Mouse (Mus musculus): ENCODE results near the gene Nelfe.
A peak's percentile ranks its signal among the peaks of the same experiment; 100 is the strongest.

Gene Nelfe

GRCm38 (mm10) chr17:34847192-34847591 is 3.0 kb upstream of the Nelfe start:
- DNase-seq (ENCODE audit: low read depth, low spot score): no peak

DNA sequence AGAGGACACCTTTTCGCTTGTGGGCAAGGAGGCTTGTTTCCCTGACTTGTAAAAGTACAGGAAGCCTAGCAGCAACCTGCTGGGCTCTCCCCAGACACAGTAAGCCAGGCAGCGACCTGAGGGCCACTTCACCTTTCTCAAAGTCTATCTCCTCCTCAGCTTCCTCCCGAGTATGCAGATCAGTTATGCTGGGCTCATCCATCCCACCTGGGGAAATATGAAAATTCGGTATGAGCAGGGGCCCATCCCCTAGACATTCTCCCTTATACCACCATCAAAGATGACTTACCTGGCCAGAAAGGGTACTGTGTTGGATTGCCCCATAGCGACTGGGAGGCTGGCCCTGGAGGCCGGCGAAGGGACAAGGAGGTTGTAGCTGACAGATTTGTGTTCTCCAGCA is 2.6 kb upstream of the Nelfe start:
- no peak for DNase-seq (ENCODE audit: low read depth, low spot score)

DNA sequence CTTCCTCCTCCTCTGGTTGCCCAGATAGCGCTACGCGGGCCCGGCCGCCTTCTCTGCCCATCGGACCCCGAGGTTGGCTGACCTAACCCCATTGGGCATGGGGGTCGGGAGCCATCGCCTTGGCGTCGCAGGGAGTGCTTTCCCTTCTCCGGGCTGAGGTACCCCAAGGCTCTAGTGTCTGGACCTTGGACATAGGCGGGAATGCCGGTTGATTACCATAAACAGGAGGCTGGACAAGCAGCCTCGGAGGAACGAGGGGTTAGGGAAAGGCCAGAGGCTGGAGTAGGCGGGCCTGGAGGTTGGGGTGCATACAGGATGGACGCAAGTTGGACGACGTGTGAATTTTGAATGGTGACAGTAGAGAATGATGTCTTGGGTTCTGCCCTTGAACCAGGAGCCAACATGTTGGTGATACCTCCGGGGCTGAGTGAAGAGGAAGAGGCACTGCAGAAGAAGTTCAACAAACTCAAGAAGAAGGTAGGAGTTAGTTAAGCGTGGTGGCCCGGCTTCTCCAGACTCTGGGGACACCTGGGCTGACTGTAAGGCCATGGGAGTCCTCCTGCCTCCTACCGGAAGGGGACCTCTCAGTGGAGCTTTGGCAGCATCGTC is 430 bp downstream of the Nelfe start:
- peak; percentile 41 for DNase-seq (ENCODE audit: low read depth, low spot score)

GRCm38 (mm10) chr17:34853511-34853910 is 3.3 kb downstream of the Nelfe start:
- no peak for DNase-seq (ENCODE audit: low read depth, low spot score)

DNA sequence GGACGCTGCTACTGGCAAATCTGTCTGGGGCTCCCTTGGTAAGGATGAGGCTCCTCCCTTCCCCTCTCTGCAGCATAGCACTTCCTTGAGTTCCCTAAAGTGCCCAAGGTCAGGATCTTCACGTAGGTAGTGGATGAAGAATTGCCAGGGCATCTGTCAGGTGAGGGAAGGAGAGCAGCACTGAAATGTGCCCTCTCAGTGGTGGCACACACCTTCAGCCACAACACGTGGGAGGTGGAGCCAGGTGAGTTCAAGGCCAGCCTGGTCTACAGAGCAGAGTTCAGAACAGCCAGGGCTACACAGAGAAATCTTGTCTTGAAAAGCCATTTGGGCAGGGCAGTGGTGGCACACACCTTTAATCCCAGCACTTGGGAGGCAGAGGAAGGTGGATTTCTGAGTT is 4.6 kb downstream of the Nelfe start:
- DNase-seq (ENCODE audit: low read depth, low spot score): no peak

DNA sequence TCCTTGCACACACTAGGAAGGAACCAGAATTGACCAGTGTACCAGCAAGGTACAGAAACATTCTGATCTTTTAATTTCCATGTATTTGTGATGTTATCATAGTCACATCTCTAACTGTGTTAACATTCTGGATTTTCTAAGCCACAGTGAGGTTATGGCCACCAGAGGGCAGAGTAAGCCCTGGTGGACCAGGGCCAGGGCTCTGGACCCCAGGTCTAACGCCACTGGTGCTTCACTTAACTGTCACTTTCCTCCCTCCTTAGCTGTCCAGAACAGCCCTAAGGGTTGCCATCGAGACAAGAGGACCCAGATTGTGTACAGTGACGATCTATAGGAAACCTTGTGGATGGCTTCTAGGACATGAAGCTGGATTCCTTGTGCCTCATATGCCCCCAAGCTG is 5.6 kb downstream of the Nelfe start:
- peak; percentile 73 for DNase-seq (ENCODE audit: low read depth, low spot score)

GRCm38 (mm10) chr17:34858670-34859069 is 8.5 kb downstream of the Nelfe start:
- no peak for DNase-seq (ENCODE audit: low read depth, low spot score)

GRCm38 (mm10) chr17:34860514-34860913 is 10.3 kb downstream of the Nelfe start:
- no peak for DNase-seq (ENCODE audit: low read depth, low spot score)

- no peak for DNase-seq (ENCODE audit: low read depth, low spot score)
Observed at GRCm38 (mm10) chr17:34861704-34862415, 11.7 kb downstream of the Nelfe start.

DNA sequence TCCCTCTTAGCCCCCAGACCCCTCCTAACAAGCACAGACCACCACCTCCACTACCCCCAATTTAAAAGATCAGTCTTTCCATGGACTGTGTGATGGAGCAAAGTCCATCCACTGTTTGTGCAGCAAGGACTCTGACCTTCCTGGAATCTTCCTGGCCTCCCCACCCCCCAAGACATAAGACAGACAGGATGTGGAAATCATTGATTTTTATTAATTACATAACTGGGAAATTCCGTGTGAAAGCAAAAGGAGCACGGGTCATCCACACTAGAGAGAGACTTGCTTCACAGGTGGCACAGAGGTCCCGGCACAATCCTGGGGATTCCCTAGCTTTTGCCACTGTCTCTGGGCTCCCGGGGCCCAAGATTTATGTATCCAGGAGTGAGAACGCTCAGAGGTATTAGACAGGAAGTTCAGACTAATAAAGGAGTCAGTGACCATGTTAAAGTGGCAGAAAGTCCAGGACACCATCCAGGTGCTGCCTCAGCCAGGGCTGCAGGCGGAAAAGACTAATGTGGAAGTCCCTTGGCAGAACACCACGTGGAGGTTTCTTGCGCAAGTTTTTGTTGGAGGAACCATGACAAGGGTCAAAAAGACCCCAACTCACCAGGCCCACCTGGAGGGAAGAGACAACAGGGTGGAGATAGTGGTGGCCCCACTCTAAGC is 12.4 kb downstream of the Nelfe start, which contains the start of gene Cfb:
Gene Cfb (minus strand): TSS at position 103 of the 666 bp plus-strand sequence.
- no peak for DNase-seq (ENCODE audit: low read depth, low spot score)

DNA sequence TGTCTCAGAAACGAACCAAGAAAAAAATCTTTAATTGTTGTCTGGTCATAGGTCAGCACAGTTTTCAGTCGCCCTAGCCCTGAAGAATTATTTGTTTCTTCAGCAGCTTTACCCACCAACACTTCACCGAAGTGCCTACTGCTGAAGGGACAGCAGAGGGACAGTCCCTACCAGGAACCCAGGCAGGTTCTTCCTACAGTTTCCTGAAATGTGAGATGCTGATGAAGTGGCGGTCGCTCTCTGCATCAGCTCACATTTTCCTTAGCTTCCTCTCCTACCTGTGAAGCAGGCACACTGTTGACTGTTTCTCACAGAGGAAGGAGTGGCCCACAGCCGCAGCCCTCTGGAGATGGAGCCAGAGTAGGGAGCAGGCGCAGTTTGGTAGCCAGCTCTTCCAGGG is 15.8 kb downstream of the Nelfe start:
- no peak for DNase-seq (ENCODE audit: low read depth, low spot score)

GRCm38 (mm10) chr17:34874321-34874720 is 24.1 kb downstream of the Nelfe start:
- no peak for DNase-seq (ENCODE audit: low read depth, low spot score)

DNA sequence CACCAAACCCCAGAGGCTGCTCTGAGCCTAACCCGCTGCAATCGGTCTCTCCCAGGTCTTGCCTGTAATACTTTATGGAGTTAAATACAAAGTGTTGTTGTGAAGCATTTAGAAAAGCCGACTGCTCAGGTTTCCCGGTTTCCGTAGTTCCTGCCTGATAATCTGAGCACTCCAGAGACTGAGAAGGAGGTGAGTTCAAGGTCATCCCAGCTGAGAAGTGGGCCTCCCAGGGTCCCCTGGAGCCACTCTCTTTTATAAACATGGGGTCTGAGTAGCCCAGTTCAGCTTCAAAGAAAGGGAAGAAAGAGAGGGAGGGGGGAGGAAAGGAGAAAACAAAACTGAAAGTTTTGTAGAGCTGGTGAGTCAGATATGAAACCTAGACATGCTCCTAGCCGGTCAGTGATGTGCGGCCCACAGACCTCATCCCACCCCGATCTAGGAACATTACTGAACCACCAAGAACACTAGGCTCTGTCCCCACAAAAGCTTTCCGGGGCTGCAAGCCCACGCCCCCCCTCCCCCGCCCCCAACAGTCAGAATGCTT is 29.2 kb downstream of the Nelfe start, which contains the start of gene Zbtb12:
Gene Zbtb12 (plus strand): TSS at position 148 of the 544 bp plus-strand sequence.
- peak; percentile 33 for DNase-seq (ENCODE audit: low read depth, low spot score)

GRCm38 (mm10) chr17:34881166-34881565 is 31.0 kb downstream of the Nelfe start:
- DNase-seq (ENCODE audit: low read depth, low spot score): peak; percentile 67

- DNase-seq (ENCODE audit: low read depth, low spot score): no peak
Observed at GRCm38 (mm10) chr17:34881683-34882310, 31.6 kb downstream of the Nelfe start, which contains the start of gene Gm20547. Gm20547 (minus strand) TSS chr17:34882042.

- DNase-seq (ENCODE audit: low read depth, low spot score): peak; percentile 48
Observed at GRCm38 (mm10) chr17:34883332-34883731, 33.1 kb downstream of the Nelfe start.

GRCm38 (mm10) chr17:34884704-34885103 is 34.5 kb downstream of the Nelfe start:
- DNase-seq (ENCODE audit: low read depth, low spot score): no peak

GRCm38 (mm10) chr17:34885615-34886014 is 35.4 kb downstream of the Nelfe start:
- DNase-seq (ENCODE audit: low read depth, low spot score): peak; percentile 82

- no peak for DNase-seq (ENCODE audit: low read depth, low spot score)
Observed at GRCm38 (mm10) chr17:34887942-34888341, 37.8 kb downstream of the Nelfe start.

DNA sequence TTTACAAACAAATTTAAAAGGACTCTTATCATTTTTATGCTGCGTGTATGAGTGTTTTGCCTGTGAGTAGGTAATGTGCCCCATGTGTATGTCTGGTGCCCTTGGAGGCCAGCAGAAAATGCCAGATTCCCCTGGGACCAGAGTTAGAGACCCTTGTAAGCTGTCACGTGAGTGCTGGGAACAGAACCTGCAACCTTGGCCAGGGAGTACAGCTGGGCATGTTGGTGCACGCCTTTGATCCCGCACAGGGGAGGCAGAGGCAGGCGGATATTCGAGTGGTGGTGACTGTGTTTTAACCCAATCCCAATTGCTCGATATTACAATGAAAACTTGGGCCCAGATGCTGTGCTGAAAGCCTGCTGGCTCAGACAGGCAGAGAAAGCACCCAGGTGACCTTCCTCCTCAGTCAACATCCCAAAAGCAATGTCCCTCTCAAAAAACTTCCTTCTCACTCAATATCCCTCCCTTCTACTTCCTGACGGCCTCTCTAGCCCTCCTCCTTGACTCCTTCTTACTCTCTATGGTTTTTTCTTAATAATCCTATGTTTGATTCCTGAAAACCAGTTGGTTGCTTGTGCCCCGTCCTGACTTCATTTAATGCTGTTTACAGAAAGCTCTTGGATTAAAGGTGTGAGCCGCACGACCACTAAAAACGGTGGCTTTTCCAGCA is 40.0 kb downstream of the Nelfe start:
- no peak for DNase-seq (ENCODE audit: low read depth, low spot score)

DNA sequence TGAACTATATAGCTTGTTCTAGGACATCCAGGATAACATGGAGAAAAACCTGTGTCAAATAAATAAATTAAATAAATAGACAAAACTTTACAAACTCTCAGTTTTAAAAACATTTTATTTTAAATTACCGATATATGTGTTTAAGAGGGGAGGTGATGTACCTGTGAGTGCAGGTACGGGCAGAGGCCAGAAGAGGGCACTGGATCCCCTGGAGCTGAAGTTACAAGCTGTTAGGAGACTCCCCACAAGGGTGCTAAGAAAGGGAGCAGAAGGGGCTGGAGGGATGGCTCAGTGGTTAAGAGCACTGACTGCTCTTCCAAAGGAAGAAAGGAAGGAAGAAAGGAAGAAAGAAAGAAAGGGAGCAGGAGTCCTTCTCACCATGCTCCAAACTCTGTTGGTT is 41.2 kb downstream of the Nelfe start:
- DNase-seq (ENCODE audit: low read depth, low spot score): no peak
